Mouse (Mus musculus): ENCODE results near the gene Fcamr.

GRCm38 (mm10) chr1:130838288-130838687, 37.6 kb downstream of the Fcamr start:
- no peak for TF ChIP-seq CTCF (IDR thresholded peaks at IDR 0.05; ENCODE audit: low read depth, low read length)
- TF ChIP-seq TAL1 (conservative IDR thresholded peaks at IDR 0.05; ENCODE audit: low read depth, low read length) = no peak
- TF ChIP-seq GATA1 (IDR thresholded peaks at IDR 0.05; ENCODE audit: borderline replicate concordance, low read length) = no peak
- TF ChIP-seq POLR2AphosphoS5 (IDR thresholded peaks at IDR 0.05; ENCODE audit: insufficient replicate concordance, low read depth, low read length) = no peak
- no peak for TF ChIP-seq GATA2 (IDR thresholded peaks at IDR 0.05; ENCODE audit: borderline replicate concordance, low read depth, low read length)
